Mouse (Mus musculus) adrenal gland, adult (tissue): Measurements from ENCODE around the gene Mical2.

Experiments
- DNase-seq, 2 experiments: peaks; one replicate each; pipeline ENCODE4 v3.0.0; 2022 to 2023; ENCODE audit warnings: low spot score in 1 of 2; ENCODE audit not compliant: inconsistent age in 2 of 2

The Mical2 gene

GRCm38 (mm10) chr7:112274611-112275010 lies 49.0 kb downstream of the Mical2 start:
- no peak for DNase-seq

GRCm38 (mm10) chr7:112275093-112275492 lies 49.4 kb downstream of the Mical2 start:
- no peak for DNase-seq

GRCm38 (mm10) chr7:112275883-112276282 lies 50.2 kb downstream of the Mical2 start:
- DNase-seq, result no peak

- no peak for DNase-seq
Observed at GRCm38 (mm10) chr7:112276823-112277222, 51.2 kb downstream of the Mical2 start.

- no peak for DNase-seq
Observed at GRCm38 (mm10) chr7:112278648-112279047, 53.0 kb downstream of the Mical2 start.

GRCm38 (mm10) chr7:112280474-112280873 lies 54.8 kb downstream of the Mical2 start:
- no peak for DNase-seq

GRCm38 (mm10) chr7:112283606-112284310 lies 58.1 kb downstream of the Mical2 start:
- no peak for DNase-seq

GRCm38 (mm10) chr7:112285573-112285972 lies 59.9 kb downstream of the Mical2 start:
- DNase-seq, result no peak

GRCm38 (mm10) chr7:112288352-112289107 lies 62.9 kb downstream of the Mical2 start:
- peak; percentile 80 to 90 for DNase-seq

- DNase-seq, result peak; percentile 21 to 60
Observed at GRCm38 (mm10) chr7:112289514-112289913, 63.9 kb downstream of the Mical2 start.

- DNase-seq, result peak; percentile 76 to 87
Observed at GRCm38 (mm10) chr7:112289990-112290389, 64.3 kb downstream of the Mical2 start.

GRCm38 (mm10) chr7:112293456-112294104 lies 67.9 kb downstream of the Mical2 start:
- no peak for DNase-seq

GRCm38 (mm10) chr7:112295426-112296221 lies 70.0 kb downstream of the Mical2 start:
- no peak for DNase-seq

GRCm38 (mm10) chr7:112298032-112298431 lies 72.4 kb downstream of the Mical2 start:
- DNase-seq, result peak; percentile 63 to 81

GRCm38 (mm10) chr7:112298871-112299422 lies 73.3 kb downstream of the Mical2 start:
- DNase-seq, result peak in 1 of 2 experiments; percentile 49

GRCm38 (mm10) chr7:112299521-112300096 lies 74.0 kb downstream of the Mical2 start:
- peak in 1 of 2 experiments; percentile 43 for DNase-seq

GRCm38 (mm10) chr7:112300141-112300540 lies 74.5 kb downstream of the Mical2 start:
- DNase-seq, result no peak

- no peak for DNase-seq
Observed at GRCm38 (mm10) chr7:112301052-112301451, 75.4 kb downstream of the Mical2 start.

- DNase-seq, result no peak
Observed at GRCm38 (mm10) chr7:112304382-112304781, 78.7 kb downstream of the Mical2 start.

GRCm38 (mm10) chr7:112309289-112310016 lies 83.8 kb downstream of the Mical2 start:
- DNase-seq, result no peak
